Mouse (Mus musculus): ENCODE measurements around the gene Atp6v0d1. TPM values are rescaled to one million over a fixed set of nuclear protein-coding genes. Genes with fewer than 3 reads are reported as not detected.

Atp6v0d1 gene
- total RNA-seq, 2 experiments from 2014 or later, result 293 to 332 TPM

DNA sequence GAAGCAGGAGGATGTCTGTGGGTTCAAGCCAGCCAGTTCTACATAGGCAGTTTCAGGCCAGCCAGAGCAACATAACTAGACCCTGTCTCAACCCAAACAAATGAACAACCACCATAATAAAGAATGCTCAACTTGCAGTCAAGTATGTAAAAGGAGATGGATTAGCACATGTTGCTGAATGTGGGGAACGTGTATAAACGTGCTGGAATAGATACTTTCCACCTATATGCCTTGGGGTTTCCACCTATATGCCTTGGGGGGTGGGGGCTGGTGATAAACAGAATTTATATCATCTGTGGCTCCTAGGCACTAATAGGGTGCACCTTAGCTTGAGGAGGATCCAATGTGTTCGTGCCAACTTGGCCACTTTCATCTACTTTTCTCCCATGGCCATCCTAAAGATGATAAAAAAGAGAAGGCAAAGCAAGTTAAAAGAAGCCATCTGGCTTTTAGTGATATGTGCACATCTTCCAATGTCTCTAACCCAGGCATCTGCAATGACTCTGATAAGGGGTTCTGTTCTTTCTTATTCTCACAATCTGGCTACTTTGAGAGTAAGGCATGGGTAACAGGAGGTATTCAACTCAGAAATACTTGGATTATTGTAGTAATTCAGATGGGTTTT is 23.7 kb downstream of the Atp6v0d1 start:
- no peak for DNase-seq (ENCODE audit: extremely low spot score in 1 of 2, low spot score in 1 of 2)

DNA sequence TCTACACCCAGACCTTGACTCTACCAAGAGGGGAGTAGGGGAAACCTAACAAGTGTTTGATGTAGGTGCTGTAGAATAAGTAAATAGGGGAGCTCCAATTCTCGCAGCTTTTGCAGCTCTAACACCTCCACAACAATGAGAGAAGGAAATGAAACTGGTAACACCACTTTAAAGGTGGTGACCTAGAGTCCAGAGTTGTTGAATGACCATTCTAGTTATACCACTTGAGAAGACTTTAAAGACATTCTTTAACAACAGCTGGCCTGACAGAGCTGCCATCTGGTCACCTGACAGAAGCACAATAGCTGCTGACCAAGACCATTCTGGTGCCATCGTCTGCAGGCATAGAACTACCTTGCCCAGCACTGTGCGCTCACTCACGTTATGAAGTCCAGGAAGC is 26.9 kb downstream of the Atp6v0d1 start:
- no peak for DNase-seq (ENCODE audit: extremely low spot score in 1 of 2, low spot score in 1 of 2)

DNA sequence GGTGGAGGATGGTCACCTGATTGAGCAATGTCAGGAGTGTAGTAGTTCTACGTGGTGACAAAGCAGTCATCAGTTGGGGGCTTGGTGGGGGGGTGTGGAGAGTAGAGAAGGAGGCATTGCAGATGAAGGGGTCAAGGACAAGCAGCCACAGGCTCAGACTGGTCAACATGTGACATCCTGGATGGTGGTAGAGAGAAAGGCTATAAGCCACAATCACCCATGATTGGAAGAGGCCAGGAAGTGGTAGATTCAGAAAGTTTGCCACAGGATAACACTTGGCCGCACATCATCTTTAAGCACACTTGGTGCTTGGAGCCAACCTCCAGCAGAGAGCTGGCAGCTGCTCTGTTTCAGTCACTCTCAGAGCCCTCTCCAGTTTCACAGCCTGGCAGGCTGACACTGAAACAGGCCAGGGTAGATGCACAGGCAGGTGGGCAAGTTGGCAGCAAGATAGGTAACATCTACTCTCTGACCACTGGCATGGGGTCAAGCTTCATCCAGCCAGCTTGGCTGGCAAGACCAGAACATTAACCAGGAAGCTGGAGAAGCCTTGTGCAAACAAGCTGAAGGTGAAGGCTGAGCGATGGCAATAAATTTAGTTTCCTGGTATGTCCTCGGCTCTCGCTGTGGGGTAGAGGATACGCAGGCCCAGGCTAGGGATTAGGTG is 28.7 kb downstream of the Atp6v0d1 start:
- DNase-seq (ENCODE audit: extremely low spot score in 1 of 2, low spot score in 1 of 2), result no peak

DNA sequence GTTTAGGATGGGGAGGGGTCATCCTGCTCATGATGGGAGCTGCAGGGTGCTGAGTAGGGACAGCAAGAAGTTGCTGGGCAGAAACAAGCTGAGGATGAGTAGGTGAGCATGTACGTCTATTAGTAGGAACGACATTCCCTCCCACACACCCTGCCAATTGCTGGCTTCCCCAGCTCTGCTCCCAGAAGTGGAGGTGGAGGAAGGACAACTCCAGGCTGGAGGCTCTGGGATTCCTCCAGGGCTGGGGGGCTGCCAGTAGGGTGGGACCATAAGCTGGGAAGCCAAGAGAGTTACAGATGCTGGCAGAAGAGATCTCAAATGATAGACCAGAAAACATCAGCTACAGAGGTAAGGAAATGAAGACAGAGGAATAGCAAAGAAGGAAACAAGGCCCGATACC is 29.3 kb downstream of the Atp6v0d1 start:
- DNase-seq (ENCODE audit: extremely low spot score in 1 of 2, low spot score in 1 of 2), result no peak

DNA sequence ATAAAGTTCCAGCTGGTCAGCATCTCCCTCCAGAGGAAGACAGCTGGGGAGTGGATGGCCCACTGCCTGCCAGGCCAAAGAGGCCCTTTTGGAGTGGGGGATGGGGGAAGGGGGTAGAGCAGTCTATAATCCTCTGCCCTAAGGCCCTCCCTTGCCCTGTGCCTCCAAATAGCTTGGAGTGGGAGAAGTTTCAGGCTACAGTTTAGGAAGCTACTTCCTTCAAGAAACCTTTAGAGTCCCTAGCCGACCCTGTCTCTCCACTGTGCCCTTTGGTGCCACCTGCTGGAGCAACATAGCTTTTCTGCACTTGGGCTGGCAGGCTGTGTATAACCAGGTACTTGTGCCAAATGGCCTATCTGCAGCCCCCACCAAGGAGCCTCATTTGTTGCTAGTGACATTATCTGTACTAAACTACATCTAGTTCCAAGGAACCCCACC is 31.9 kb downstream of the Atp6v0d1 start:
- DNase-seq (ENCODE audit: extremely low spot score in 1 of 2, low spot score in 1 of 2), result peak; percentile 57 to 75

DNA sequence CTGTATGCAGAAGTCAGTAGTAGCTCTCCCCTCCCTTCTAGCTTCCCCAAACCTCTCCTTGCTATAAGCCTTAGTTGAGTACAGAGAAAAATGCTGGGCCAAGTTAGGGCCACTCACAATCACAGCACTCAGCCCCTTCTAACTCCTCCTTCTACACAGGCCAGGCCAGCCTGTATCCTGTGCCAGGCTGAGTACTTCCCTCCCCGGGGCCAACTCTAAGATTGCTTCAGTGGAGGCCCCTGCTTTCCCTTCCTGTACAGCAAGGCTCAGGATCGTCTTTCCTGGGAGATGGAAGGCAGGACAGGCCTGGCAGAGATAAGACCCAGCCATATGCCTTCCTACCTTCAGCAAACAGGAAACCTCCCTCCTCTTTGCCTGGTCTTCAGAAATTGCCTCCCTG is 32.4 kb downstream of the Atp6v0d1 start:
- DNase-seq (ENCODE audit: extremely low spot score in 1 of 2, low spot score in 1 of 2), result no peak

DNA sequence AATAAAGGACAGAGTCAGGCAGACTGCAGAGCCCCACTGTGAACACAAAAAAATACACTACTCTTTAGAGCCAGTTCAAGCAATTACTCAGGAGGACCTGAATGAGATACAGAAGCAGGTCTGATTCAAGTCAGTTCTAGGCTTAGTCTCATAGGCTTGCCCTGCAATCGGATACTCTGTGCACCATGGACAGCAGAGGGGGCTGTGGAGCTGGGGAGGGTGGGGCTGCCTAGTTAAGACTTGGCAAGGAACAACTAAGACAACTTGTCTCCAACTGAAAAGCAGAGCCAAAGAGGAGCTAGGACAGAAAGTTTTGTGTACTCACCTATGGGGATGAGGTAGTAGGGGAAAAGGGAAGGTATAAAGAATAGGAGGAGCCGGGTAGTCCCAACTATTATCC is 34.1 kb downstream of the Atp6v0d1 start:
- DNase-seq (ENCODE audit: extremely low spot score in 1 of 2, low spot score in 1 of 2), result peak in 1 of 2 experiments; percentile 35

DNA sequence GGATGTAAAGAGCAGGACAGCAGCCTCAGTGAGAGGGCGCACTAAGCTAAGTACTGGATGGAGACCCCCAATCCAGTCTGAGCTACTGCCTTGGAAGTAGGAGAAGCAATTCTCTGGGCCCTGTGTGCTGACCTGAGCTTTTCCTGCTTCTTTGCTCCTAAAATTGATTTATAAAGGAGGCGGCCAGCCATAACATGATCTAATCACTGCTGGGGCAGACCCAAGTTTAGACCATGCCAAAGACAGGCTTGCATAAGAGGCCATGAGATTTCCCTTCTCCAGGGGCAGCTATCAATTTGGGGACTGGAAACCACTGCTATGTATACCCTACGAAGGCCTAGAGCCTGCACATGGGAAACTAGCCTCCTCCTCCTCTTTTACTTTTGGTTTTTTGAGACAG is 36.6 kb downstream of the Atp6v0d1 start:
- no peak for DNase-seq (ENCODE audit: extremely low spot score in 1 of 2, low spot score in 1 of 2)

DNA sequence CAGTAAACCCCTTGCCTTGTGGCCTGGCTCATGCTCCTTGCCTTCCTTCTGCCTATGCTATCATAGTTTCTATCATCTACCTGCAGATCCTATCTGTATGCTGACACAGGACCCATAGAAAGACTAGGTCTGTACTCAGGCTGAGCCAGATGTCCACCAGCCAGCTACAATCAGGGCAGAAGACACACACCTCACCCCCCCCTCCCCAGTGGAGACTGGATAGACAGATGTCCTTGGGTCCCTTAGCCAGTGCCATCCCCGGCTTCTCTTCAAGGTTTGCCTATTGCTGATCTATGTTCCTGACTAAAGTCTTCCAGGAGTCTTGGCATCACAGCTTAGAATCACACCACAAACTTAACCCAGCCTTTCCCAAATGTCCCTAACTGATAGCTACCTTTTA is 37.6 kb downstream of the Atp6v0d1 start:
- no peak for DNase-seq (ENCODE audit: extremely low spot score in 1 of 2, low spot score in 1 of 2)

DNA sequence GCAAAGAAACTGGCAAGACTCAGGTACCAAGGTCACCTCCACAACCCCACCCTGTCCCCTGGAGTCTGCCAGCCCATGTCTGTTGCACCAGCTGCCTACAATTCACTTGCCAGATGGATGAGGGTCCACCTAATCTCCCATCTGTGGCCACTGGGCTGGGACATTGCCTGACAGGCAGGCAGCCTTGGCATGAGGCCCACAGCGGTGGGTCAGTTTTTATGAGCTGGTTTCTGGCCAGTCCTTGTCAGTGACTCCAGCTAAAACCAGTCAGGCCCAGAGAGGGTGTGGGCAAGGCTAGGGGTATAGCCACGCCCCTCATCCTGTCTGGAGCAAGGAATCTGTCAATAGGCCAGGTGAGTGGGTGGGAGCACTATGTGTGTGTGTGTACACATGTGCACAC is 38.7 kb downstream of the Atp6v0d1 start:
- DNase-seq (ENCODE audit: extremely low spot score in 1 of 2, low spot score in 1 of 2), result no peak

DNA sequence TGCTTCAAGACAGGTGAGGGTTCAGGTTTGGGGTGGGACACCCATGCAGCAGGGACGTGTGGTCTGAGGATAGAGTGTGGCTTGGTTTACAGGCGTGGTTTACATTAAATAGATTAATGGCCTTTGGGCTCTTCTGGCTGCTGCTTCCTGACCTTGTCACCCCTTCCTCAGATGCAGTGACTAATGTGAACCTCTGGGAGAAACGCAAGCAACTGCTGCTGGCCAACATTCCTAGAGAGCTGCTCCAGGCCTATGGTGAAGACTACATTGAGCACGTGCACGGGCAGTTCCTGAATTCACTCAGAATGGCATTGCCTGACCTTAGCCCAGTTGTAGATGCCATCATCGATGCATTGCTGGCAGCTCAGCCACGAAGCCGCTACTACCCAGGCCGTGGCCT is 43.0 kb downstream of the Atp6v0d1 start:
- no peak for DNase-seq (ENCODE audit: extremely low spot score in 1 of 2, low spot score in 1 of 2)

DNA sequence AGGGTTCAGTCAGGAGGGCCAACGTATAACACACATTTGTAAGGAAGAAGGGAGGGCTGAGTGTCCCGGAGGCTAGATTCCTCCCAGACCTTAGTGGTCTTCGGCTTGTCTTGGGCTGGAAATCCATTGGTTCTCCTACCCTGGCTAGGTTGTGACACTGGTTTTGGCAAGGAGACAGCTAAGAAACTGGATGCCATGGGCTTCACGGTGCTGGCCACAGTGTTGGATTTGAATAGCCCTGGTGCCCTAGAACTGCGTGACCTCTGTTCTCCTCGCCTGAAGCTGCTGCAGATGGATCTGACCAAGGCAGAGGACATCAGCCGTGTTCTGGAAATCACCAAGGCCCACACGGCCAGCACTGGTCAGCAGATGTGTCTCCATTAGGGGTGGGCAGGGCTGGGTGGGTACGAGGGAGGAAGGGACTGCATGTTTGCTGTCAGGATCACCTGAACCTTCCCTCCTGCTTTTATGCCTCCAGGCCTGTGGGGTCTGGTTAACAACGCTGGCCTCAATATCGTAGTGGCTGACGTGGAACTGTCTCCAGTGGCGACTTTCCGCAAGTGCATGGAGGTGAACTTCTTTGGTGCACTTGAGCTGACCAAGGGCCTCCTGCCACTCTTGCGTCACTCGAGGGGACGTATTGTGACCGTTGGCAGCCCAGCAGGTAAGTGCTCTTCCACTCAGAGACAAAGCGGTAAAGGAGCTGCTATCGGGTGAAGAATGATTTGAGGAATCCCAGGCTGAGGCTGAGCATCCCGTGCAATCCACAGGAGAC is 43.7 kb downstream of the Atp6v0d1 start:
- DNase-seq (ENCODE audit: extremely low spot score in 1 of 2, low spot score in 1 of 2), result no peak

DNA sequence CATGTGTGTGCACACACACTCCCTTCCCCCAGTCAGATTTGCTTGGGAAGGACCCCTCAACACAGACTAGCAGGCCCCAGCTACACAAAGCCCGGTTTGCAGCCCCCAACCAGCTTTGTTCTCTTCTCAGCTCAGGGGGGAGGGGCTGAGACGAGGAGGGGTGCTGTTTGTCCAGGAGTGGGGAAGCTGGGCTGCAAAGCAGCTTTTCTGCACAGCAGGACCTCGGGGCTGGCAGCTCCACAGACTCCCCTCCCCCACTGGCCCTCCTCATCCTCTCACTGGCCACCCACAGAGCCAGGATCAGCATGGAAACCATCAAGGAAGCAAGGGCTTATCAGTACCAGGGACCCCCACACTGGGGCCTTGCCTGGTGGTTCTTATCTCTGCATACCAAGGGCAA is 44.8 kb downstream of the Atp6v0d1 start:
- DNase-seq (ENCODE audit: extremely low spot score in 1 of 2, low spot score in 1 of 2), result no peak

DNA sequence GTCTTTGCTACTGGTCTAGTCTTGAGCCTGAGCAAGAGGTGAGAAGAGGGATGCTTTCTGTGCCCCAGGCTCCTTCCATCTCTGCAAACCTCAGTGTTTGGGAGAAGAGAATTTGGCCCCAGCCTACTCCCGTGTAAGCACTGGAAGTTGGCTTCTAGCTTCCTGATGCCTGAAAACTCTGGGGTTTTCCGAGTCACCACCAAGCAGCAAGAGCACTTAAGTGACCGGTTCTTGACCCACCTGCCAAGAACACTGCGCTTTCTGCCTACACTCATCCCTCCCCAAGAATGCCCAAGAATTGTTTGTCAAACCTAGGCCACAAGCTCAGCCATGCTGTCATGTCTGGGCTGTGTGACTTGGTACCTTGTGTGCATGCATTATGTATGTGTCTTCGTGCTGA is 45.3 kb downstream of the Atp6v0d1 start:
- DNase-seq (ENCODE audit: extremely low spot score in 1 of 2, low spot score in 1 of 2), result no peak

DNA sequence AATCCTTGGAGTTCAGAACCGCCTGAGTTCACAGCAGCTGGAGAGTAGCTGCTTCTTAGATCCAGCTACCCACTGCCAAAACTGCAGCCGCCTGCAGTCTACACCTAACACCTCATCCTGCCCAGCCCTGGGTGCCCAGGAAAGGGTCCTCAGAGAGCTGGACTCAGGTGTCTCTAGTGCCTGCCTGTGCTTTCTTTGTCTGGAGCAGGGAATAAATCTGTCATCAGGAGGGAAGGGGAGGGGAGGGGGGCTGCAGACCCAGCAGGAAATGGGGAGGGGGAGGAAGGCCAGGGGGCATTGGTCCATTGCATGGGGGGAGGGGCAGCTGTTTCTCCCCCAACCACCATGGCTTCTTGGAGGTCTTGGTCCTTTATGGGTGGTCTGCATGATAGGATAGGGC is 46.3 kb downstream of the Atp6v0d1 start:
- DNase-seq (ENCODE audit: extremely low spot score in 1 of 2, low spot score in 1 of 2), result no peak

DNA sequence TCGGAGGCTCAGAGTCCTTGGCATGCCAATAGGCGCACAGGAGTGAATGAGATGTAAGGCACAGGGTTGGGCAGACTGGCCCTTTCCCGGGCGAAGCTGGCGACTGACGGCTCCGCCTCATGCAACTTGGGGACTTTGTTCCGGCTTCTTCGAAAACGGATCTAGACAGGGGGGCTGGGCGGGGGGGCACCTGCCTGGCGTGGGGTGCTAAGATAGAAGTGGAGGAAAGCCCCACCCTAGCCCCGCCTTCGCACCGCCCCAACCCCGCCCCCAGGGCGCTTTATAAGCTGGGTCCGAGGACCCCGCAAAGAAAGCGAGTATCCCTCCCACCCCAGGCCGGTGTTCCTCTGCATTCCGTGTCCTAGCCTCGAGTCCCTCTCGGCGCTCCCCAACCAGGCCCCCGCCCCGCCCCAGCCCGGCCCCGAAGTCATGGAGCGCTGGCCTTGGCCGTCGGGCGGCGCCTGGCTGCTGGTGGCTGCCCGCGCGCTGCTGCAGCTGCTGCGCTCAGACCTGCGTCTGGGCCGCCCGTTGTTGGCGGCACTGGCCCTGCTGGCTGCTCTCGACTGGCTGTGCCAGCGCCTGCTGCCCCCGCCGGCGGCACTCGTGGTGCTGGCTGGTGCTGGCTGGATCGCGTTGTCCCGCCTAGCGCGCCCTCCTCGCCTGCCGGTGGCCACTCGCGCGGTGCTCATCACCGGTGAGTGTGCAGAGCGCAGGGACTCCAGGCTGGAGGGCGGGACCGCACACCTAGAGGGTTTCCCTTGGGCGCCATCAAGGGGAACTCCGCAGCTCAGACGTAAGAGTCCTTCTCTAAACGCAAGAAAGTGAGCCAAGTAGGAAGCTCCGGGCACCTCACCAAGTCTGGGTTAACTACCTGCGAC is 47.2 kb downstream of the Atp6v0d1 start, which contains the start of gene Hsd11b2:
TSS of gene Hsd11b2 (plus strand) at position 320 of the 878 bp plus-strand sequence.
- no peak for DNase-seq (ENCODE audit: extremely low spot score in 1 of 2, low spot score in 1 of 2)

DNA sequence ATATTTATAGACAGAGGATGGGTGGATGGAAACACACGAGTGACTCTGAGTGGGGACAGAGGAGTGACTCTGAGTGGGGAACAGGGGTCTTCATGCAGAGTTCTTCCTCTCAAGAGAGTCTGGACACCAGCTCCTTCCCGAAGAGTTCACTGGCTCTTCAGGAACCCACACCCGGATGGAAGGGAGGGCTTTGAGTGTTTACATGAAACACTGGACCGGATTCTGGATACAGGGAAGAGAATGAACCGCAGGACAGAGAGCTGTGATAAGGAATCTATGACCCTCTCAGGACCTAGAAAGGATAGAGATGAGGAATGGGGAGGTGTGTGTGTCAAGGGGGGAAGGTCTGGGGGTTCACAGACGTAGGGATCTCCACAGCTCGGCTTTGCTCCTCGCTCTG is 48.5 kb downstream of the Atp6v0d1 start:
- no peak for DNase-seq (ENCODE audit: extremely low spot score in 1 of 2, low spot score in 1 of 2)

DNA sequence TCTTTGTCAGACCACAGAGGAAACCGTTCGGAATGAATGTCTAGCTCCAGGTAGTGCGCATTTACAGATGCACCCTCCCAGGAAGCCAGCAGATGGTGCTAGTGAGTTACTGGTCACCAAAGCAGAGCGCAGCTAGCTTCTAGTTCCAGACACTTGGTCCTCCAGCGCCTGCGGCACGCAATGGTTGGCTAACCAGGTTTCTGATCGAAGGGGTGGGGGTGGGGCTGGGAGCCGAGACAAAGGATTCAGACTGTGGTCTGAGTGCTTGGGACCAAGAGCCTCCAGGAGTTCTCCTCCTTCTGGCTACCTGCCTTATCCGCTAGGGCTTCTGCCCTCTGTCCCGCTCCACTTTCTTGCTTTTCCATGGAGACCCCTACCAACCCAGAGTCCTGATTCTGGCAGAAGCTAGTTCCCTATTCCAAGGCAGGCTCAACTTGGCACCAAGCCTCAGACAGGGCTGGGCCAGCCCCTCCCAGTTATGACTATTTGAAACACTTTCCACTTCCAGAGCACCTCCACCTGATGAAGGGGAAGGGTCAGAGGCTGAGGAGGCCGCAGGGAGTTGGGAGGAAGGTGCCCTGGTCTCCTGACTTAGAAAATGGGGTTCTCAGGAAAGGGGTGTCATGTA is 49.7 kb downstream of the Atp6v0d1 start:
- DNase-seq (ENCODE audit: extremely low spot score in 1 of 2, low spot score in 1 of 2), result peak; percentile 67 to 76

DNA sequence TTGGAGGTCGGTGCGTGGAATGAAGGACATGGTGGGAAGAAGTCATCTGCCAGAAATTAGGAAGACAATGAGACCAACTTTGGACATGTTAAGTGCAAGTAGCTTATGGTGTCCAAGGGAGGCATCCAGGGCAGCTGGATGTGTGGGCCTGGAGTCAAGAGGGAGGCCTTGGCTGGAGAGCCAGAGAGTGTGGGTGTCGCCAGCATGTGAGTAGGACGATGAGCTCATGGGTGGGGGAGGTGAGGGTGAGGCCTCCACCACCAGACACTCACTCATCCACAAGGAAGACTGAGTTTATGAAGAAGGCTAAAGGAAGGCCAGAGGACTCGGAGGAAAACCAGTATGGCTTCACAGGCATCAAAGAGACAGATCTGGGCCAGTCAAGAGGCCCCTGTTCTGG is 51.2 kb downstream of the Atp6v0d1 start:
- no peak for DNase-seq (ENCODE audit: extremely low spot score in 1 of 2, low spot score in 1 of 2)

DNA sequence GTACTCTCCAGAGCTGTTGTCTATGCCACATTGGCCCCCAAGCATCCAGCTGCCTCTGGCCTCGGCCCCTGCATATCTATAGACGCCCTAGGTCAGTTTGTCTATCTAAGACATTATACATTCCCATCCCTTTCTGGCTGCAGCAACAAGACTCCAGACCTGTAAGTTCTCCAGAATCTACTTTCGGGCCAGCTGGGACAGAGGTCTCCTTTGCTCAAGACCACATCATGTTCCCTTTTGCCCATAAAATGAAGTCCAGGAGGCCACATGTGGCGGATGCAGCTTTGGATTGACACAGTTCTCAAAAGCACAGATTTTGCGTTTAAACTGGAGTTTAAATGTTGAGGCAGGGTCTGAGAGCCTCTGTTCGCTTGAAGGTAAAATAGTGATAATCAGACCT is 51.7 kb downstream of the Atp6v0d1 start:
- DNase-seq (ENCODE audit: extremely low spot score in 1 of 2, low spot score in 1 of 2), result no peak

Data from layer of hippocampus, postnatal 25 days (tissue).